Mouse (Mus musculus): Measurements from ENCODE around the gene Cyp1a1. TPM values are rescaled to one million over a fixed set of nuclear protein-coding genes. Genes with fewer than 3 reads are reported as not detected.

The Cyp1a1 gene
- polyA plus RNA-seq (2017; shearing (Covaris generic)), result not detected

DNA sequence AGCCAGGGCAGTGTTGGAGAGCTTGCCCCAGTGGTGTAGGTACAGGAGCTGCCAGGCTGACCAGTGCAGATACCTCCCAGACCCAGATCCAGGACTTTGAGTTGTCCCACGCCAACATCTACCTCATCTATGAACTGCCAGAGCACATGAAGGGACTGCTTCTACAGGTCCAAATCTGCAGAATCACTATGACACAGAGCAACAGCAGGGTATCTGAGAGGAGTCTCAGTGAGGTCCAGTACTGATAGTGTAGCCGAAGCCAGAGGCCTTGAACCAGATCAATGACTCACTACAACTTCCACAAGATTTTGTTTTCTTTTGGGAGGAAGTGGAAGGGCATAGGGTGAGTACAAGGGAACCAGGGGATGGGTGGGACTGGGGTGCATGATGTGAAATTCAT, at the start of gene Cyp1a1:
Cyp1a1 (plus strand) TSS at position 178 of the 400 bp plus-strand sequence.

DNA sequence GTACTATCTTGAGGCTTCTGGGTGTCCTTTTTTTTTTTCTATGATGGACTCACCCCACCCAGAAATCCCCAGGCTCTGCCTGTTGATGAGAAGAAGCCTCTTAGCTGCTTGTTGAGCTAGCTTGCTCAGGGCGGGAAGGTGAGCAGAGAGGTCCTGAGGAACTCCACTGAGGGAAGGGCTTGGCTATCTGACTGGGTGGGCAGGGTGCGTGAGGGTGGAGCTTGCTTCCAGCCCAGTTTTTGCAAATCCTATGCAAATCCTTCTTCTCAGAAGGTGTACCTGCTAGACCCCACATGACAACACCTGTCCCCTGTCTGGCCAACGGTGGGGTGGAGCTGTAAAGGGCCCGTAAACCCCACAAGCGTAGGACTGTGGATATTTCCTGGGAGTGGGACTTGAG, 34.4 kb upstream of the Cyp1a1 start, which contains the start of gene Csk:
Csk (minus strand) TSS at position 349 of the 400 bp plus-strand sequence.

DNA sequence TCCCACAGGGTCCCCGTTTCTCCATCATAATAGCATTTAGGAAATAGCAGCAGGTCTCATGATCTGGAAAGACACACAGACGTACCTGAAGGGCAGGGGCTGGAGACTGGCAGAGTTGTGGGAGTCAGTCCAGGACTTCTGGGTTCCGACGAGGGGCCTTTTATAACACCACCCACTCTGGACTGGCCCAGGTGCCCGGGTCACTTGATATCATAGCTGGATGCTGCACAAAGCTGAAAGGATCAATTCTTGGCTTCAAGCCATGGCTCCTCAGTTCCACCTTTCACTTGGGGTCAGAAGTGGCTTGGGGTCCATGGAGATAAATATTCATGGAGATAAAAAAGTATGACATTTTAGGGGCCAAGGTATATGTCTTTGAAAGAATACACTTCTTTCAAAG, 4.2 kb upstream of the Cyp1a1 start, which contains the start of gene Cyp1a2:
Cyp1a2 (minus strand) TSS at position 184 of the 400 bp plus-strand sequence.

DNA sequence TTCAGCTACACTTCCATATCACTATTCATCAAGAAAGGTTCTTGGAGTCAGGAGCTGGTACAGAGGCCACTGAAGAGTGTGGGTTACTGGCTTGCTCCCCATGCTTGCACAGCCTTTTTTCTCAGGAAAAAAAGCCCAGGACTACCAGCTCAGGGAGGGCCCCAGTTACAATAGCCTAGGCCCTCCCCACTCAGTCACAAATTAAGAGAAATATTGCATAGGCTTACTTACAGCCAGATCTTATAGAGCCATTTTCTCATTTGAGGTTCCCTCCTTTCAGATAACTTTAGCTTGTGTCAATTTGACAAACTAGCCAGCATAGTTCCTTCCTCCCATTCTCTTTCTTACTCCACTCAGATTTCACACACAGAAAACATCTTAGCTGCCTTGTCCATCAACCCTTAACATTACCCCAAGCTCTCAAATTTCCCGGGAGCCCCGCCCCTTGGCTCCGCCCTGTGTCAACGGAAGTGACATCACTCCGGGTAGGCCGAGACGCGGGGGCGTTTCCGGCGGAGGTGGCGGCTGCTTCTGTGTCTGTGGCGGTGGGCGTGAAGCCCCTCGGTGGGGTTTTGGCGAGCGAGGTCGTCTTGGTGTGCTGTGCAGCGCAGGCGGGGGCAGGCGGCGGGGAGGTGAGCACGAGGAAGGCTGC, 20.5 kb downstream of the Cyp1a1 start, which contains the start of gene Edc3:
Edc3 (plus strand) TSS at position 473 of the 652 bp plus-strand sequence.

Other genes starting within 250 kb of the Cyp1a1 start
- gene Ppcdc, start 247.8 kb upstream of the Cyp1a1 start, polyA plus RNA-seq (2017; shearing (Covaris generic)), result 85.0 TPM
- 0.30 TPM for gene Scamp5, start 219.9 kb upstream of the Cyp1a1 start, polyA plus RNA-seq (2017; shearing (Covaris generic))
- not detected for gene Rpp25, start 183.9 kb upstream of the Cyp1a1 start, polyA plus RNA-seq (2017; shearing (Covaris generic))
- 261 TPM for gene Cox5a, start 166.7 kb upstream of the Cyp1a1 start, polyA plus RNA-seq (2017; shearing (Covaris generic))
- gene Fam219b, start 150.4 kb upstream of the Cyp1a1 start, polyA plus RNA-seq (2017; shearing (Covaris generic)), result 11.2 TPM
- gene Mpi, start 135.2 kb upstream of the Cyp1a1 start, polyA plus RNA-seq (2017; shearing (Covaris generic)), result 8.5 TPM
- 77.3 TPM for gene Scamp2, start 127.0 kb upstream of the Cyp1a1 start, polyA plus RNA-seq (2017; shearing (Covaris generic))
- 33.8 TPM for gene Ulk3, start 98.5 kb upstream of the Cyp1a1 start, polyA plus RNA-seq (2017; shearing (Covaris generic))
- not detected for gene Cplx3, start 81.6 kb upstream of the Cyp1a1 start, polyA plus RNA-seq (2017; shearing (Covaris generic))
- gene Lman1l, start 67.2 kb upstream of the Cyp1a1 start, polyA plus RNA-seq (2017; shearing (Covaris generic)), result not detected
- 81.2 TPM for gene Csk, start 34.3 kb upstream of the Cyp1a1 start, polyA plus RNA-seq (2017; shearing (Covaris generic))
- not detected for gene Cyp1a2, start 4.2 kb upstream of the Cyp1a1 start, polyA plus RNA-seq (2017; shearing (Covaris generic))
- 24.8 TPM for gene Edc3, start 20.6 kb downstream of the Cyp1a1 start, polyA plus RNA-seq (2017; shearing (Covaris generic))
- 219 TPM for gene Clk3, start 77.9 kb downstream of the Cyp1a1 start, polyA plus RNA-seq (2017; shearing (Covaris generic))
- 52.3 TPM for gene Arid3b, start 148.9 kb downstream of the Cyp1a1 start, polyA plus RNA-seq (2017; shearing (Covaris generic))
- gene Ubl7, start 223.1 kb downstream of the Cyp1a1 start, polyA plus RNA-seq (2017; shearing (Covaris generic)), result 55.5 TPM